Mouse (Mus musculus) c-Kit-negative CD71-positive TER-119-positive erythroid progenitor cells, embryonic 14.5 days (primary cell): ENCODE results near the gene Arl13b.

Experiments used
- DNase-seq: peaks from one replicate; pipeline ENCODE4 v3.0.0-alpha.2; 2013; ENCODE audit warnings: low read depth, low spot score

Gene Arl13b

DNA sequence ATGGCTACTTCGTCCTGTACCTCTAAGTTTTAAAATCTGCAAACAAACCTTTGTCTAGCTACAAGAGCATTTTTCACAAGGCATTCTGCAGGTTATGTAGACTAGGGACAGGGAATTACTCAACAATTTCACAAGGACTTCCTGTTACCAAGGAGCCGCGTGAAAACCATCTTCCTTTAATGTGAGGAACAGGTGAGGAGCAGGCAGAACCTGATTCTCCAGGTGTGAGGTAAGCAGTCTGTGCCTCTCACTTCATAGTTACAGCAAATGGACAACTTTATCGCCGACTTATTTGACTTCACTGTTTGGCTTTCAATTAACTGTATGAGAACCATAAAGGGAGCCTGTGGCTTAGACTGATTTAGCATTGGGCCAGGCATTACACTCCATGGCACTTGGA lies 32.3 kb downstream of the Arl13b start, which contains the start of gene Stx19:
Gene Stx19 (plus strand): TSS at position 186 of the 400 bp plus-strand sequence.
- no peak for DNase-seq

DNA sequence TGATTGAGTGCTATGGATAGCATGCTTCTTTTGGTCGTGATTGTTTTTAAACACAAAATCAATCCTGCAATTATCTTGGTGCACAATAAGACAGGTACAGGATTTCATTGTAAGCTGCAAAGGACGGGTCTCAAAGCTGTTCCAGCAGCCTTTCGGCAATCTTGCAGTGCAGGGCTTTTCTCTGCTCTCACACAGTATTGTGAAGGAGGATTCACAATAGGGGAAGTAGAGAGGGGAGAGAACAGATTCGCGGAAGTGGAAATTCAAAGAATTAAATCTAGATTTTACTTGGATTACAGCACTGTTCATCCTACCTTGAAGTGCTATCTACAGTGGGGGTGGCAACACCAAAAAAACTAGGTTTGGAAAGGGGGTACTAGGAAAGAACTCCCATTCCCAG lies 33.0 kb downstream of the Arl13b start:
- no peak for DNase-seq

- no peak for DNase-seq
Measured at GRCm38 (mm10) chr16:62810855-62811254, 36.0 kb downstream of the Arl13b start.

DNA sequence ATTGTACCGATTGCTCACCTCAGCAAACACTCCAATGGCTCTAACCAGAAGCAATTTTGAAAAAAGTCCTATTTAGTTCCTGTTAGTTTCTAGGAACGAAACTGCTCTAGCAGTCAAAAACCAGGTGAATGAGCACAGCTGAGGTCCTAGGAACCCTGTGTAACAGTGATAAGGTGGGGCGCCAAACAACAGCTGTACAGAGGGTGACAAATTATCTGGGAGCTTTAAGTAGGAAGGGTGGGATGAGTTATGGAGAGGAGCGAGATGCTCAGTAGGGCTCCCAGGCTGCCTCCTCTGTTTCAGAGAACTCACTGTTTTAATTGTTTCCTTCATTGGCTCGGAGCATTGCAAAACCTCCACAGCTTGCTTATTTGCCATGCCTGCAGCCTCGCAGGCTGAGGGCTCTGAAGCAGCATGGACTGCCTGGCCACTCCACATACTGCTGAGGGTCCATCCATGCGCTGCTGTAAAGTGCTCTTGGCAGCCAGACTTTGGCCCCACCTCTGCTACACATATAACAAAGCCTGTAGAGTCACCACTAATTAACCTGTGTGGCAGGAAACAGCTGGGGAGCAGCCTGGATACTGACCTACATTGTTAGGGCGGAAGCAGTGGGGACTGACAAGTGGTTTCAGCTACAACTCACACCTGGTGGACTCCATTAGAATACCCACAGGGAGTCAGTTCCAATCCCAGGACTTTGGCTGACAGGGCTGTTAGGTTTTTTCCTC lies 39.4 kb downstream of the Arl13b start:
- no peak for DNase-seq

DNA sequence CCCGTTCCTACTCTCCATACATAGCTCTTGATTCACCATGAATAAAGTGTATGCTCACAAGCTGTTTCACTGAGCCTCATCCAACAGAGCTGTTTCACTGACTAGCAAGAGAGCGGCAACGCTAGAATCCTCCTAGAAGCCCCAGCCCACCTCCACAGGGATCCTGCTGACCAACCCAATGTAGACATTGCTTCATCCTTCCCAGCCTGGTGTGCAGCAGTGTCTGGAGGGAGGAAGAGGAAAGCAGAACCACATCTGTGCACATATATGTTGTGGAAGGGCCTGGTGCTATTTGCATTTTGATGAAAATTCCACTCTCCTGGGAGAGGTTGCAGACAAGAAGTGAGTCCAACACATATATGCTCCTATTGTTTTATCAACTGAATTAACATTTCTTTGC lies 42.2 kb downstream of the Arl13b start:
- no peak for DNase-seq

DNA sequence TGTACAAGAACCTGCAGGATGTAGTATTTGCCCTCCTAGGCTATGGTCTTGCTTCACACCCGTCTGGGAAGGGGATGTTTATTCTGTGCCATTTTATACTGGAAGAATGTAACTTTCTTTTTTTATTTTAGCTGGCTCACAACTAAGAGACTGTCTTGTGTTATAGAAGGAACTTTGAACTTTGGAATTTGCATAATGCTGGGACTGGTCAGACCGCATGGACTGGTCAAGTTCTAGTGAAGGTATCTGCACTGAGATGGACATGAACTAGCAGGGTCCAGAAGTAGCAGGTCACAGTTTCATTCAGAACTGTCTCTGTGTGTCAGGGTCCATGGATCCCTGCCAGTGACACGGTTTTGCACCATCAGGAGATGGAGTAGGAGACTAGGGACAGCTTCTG lies 47.0 kb downstream of the Arl13b start:
- DNase-seq: no peak

DNA sequence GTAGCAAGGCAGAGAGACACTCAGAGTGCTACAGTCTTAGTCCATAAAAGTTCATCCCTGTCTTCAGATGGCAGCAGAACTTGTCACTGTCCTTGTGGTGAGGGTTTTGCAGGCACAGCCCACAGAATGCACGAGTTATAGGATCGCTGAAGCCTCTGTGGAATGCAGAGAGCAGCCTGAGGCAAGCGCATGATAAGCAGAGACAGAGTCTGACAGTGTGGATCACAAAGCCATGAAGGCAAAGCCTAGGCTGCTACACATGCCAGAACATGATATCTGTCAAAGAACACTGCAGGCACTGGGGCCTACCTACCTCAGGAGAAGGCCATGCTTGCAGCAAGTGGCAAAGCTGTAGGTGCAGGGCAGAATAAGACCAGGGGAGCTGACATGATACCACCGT lies 47.4 kb downstream of the Arl13b start:
- no peak for DNase-seq

- no peak for DNase-seq
Measured at GRCm38 (mm10) chr16:62798808-62799207, 48.0 kb downstream of the Arl13b start.

DNA sequence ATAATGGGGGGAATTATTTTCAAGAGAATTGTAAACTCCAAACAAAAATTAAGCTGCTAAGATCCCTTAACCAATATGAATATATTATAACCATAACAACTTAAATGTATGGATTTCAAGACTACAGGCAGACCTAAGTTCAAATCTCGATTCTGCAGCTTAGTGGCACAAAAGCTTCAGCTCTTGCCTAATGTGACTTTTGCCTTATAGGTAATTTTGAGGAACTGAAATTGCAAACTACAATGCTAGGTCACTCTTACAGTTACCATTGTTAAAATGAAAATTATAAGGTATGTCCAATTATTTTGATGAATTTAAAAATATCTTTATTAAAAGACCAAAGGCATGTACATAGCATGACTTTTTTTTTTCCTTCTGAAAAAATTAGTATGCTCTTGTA lies 50.2 kb downstream of the Arl13b start:
- DNase-seq: no peak

DNA sequence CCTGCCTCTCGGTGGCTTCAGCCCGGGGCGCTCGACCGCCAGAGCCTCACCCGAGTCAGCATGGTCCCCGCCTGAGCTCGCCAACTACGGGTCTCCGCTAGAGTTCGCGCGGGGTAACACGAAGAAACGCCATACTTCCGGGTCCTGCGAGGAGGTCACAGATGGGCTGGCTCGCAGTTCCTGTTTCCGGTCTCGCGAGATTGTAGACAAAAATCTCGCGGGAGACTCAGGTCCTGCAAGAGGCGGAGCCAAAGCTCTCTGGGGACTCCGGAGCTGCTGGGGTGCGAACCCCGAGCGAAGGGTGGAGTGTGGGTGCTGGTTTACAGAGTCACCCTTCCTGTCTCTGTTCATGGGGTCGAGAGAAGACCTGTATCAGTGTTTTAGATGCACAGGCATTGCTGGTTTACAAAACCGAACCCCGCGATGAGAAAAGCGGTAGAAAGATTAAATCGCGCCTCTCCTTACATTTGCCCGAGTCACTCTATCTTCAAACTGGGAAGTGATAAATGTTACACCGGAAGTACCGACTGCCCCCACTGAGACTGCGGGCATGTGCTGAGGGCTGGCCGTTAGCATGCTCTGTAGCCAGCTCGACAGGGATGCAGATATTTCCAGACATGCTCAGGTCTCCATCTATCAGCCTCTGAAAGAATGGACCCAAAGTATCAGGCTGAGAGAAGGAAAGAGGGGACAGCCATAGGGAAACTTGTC lies 60.1 kb downstream of the Arl13b start, which contains the start of gene Nsun3:
Gene Nsun3 (minus strand): TSS at position 198 of the 711 bp plus-strand sequence.
- DNase-seq: peak; percentile 89

DNA sequence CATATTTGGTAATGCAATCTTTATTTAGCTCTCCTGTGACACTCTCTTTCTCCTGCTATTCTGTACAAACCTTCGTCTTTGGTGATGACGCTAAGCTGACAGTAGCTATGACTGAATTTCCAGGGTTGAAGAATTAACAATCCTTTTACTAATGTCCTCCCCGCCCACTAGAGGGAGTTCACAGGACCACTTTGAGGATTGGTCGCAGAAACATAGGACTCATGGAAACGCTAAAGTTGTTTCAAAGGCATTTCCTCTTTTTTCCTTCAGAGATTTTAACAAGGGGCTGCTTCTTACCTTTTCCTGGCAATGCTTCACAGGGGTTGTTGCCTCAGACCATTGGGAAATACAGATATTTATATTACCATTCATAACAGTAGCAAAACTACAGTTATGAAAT lies 64.6 kb downstream of the Arl13b start:
- no peak for DNase-seq

DNA sequence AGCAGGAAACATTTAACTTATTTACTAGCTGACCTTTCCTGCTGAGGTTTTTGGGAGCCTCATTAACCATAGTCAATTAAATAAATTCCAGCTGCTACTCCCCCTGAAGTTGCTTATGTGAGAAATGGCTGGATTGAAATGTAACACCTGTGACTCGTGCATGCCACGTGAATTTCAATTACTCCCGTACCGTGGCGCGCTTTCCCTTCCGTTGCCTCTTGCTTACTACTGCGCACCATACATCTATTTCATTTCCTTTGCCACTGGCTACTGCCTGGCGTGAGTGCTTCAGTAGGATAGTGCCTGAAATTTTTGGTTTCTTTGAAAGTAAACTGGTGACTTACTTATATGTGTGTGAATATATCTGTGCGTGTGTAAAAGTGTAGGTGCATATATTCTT lies 68.6 kb downstream of the Arl13b start:
- DNase-seq: no peak

DNA sequence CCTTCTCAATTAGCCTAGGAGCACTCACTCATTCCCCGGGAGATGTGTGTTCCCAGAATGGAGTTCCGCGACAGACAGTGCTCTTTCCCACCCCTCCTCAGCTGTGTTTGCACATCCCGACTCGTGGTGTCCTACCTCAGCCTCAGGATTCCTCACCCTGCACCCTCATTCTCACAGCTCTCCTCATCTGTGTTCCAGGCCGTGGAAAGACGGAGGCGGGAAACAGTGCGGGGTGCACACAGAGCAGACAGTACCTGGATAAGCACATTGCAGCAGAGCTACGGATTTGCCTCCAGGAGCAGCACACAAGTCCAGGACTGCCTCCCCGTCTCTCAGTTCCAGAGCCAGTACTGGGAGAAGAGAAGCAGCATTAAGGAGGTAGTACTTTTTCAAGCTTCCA lies 70.8 kb downstream of the Arl13b start:
- DNase-seq: no peak

DNA sequence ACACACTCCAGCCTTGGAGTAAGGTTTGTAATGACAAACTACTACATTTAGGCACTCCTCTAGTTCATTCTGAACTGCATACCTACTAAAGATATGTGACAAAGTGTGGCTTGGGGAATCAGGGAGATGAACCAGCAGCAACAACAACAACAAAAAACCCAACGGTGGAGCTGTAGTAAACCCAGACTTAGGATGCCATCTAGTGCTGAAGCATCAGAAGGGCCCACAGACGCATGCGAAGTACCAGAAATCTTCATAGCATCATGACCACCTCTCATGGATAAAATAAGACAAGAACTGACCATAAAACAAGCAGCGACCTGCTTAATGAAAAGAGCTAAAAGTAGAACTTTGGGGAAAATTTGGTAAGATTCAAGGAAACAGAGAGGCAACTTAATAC lies 73.4 kb downstream of the Arl13b start:
- no peak for DNase-seq

GRCm38 (mm10) chr16:62758340-62758739 lies 88.5 kb downstream of the Arl13b start:
- DNase-seq: no peak

GRCm38 (mm10) chr16:62755307-62755706 lies 91.5 kb downstream of the Arl13b start:
- no peak for DNase-seq

DNA sequence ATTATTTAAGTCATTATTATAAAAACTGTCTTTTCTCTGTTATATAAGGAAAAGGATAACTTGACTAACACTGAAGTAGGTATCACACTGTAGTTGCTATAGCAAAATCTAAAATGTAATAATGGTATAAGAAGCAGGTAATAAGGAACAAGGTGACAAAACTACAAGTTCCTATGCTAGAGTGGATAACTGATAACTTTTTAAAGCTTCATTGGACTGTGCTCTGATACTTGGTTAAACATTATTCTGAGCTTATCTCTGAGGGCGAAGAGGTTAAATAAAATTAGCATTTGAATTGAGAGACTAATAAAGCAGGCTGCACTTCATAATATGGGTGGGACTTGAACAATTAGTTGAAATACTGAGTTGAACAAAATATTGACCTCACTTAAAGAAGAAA lies 93.2 kb downstream of the Arl13b start:
- no peak for DNase-seq

GRCm38 (mm10) chr16:62753079-62753478 lies 93.8 kb downstream of the Arl13b start:
- no peak for DNase-seq

DNA sequence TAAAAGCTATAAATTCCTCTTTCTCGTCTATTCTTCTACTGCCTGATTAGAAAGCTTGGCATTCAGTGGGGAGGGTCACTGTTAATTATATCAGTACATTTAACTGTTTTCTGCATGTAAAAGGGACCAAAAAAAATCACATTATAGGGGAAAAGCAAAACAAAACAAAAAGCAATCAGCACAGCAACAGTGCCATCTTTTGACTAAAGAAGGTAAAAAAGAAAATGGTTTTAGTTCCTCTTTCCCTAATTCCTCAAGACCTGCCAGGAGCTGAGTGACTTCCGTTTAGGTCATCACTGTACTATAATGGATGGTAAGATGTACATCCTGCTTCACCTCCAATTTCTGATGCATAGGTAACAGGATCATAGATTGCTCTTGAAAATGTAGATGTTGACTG lies 101.0 kb downstream of the Arl13b start:
- no peak for DNase-seq
